Mouse (Mus musculus) layer of hippocampus, adult 9-11 months (tissue): ENCODE data around the gene Tap1.
A peak's percentile ranks its signal among the peaks of the same experiment; 100 is the strongest.

ENCODE experiments used
- DNase-seq: peaks from one replicate; pipeline ENCODE4 v3.0.0; 2022

Gene Tap1

GRCm38 (mm10) chr17:34205021-34205745 lies 17.8 kb downstream of the Tap1 start:
- DNase-seq, result peak; percentile 11

DNA sequence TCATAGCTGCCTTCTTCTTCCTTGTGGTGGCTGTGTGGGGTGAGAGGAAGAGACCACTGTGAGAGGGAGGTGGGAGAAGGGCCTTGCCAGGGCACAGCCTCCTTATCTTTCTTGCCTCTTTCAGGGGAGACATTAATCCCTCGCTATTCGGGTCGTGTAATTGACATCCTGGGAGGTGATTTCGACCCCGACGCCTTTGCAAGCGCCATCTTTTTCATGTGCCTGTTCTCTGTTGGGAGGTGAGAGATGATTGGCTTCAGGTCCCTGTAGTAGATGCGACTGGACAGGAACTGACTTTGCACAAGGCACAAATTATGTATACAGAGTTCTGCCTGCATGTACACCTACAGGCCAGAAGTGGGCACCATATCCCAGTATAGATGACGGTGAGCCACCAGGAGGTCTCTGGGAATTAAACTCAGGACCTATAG lies 18.4 kb downstream of the Tap1 start:
- peak; percentile 5 for DNase-seq

- peak; percentile 1 for DNase-seq
Observed at GRCm38 (mm10) chr17:34206731-34207130, 19.4 kb downstream of the Tap1 start.

GRCm38 (mm10) chr17:34207456-34207855 lies 20.1 kb downstream of the Tap1 start:
- peak; percentile 0 for DNase-seq

- peak; percentile 1 for DNase-seq
Observed at GRCm38 (mm10) chr17:34207866-34208265, 20.5 kb downstream of the Tap1 start.

- no peak for DNase-seq
Observed at GRCm38 (mm10) chr17:34208421-34208820, 21.1 kb downstream of the Tap1 start.

DNA sequence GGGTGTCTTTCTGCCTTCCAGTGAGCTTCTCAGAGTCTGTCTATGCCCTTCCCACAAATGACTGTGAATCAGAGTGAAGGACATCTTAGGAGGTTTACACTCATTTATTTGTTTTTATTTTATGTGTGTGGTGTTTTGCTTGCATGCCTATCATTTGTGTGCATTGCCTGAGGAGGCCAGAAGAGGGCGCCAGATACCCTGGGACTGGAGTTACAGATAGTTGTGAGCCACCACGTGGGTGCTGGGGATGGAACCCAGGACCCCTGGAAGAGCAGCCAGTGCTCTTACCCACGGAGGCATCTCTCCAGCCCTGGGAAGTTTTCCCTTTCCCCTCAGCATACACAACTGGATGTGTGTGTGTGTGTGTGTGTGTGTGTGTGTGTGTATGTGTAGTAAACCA lies 22.3 kb downstream of the Tap1 start:
- DNase-seq, result peak; percentile 1

GRCm38 (mm10) chr17:34210599-34210998 lies 23.2 kb downstream of the Tap1 start:
- peak; percentile 0 for DNase-seq

DNA sequence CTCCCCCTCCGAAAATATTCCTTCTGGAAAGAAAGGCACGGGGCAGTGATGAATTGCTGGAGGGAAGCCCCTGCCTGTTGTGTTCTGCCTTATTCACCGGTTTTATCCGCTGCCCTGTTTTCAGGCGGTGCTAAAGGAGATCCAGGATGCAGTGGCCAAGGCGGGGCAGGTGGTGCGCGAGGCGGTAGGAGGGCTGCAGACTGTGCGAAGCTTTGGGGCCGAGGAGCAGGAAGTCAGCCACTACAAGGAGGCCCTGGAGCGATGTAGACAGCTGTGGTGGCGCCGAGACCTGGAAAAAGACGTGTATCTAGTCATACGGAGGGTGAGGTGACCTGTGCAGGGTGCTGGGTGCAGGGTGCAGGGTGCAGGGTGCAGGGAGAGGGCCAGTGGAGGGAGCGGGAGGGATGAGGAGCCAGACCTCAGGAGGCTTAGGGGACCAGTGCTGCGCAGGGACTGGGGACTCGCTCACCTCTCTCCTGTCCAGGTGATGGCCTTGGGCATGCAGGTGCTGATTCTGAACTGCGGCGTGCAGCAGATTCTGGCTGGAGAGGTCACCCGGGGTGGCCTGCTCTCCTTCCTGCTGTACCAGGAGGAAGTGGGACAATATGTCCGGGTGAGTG lies 24.5 kb downstream of the Tap1 start:
- no peak for DNase-seq

DNA sequence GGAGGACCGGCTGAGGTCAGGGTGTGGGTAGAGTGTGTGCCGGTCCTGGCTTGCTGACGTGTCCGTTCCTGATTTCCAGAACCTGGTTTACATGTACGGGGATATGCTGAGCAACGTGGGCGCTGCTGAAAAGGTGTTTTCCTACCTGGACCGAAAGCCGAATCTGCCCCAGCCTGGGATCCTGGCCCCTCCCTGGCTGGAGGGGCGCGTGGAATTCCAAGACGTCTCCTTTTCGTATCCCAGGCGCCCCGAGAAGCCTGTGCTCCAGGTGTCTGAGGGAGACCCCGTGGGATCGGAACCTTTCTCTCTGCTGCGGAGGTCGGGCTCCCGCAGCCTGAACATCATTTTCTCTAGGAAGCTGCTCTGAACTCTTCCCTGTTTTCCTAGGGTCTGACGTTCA lies 26.6 kb downstream of the Tap1 start:
- no peak for DNase-seq

GRCm38 (mm10) chr17:34215176-34215575 lies 27.8 kb downstream of the Tap1 start:
- no peak for DNase-seq

- DNase-seq, result no peak
Observed at GRCm38 (mm10) chr17:34217216-34217928, 30.0 kb downstream of the Tap1 start.

GRCm38 (mm10) chr17:34217986-34218385 lies 30.6 kb downstream of the Tap1 start:
- DNase-seq, result no peak

GRCm38 (mm10) chr17:34218675-34219074 lies 31.3 kb downstream of the Tap1 start:
- peak; percentile 41 for DNase-seq

GRCm38 (mm10) chr17:34219096-34219495 lies 31.7 kb downstream of the Tap1 start:
- DNase-seq, result peak; percentile 3

DNA sequence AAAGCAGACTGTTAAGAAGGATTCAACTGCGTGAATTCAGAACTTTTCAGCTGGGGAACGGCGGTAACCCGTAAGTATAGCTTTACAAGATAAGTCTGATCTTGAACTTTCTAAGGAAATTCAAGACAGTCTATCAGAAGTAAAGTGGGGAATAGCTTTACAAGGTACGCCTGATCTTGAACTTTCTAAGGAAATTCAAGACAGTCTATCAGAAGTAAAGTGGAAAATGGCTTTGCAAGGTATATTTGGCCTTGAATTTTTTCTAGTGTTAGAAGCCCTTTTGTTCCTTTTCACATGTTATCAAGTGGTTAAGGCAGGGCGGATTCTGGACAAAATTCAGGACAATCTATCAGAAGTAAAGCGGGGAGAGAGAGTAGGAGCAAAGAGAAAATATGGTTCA lies 32.4 kb downstream of the Tap1 start:
- peak; percentile 12 for DNase-seq

- peak; percentile 1 for DNase-seq
Observed at GRCm38 (mm10) chr17:34220401-34220800, 33.0 kb downstream of the Tap1 start.

GRCm38 (mm10) chr17:34224816-34225215 lies 37.5 kb downstream of the Tap1 start:
- DNase-seq, result no peak

GRCm38 (mm10) chr17:34225426-34225825 lies 38.1 kb downstream of the Tap1 start:
- DNase-seq, result no peak

- DNase-seq, result peak; percentile 2
Observed at GRCm38 (mm10) chr17:34225911-34226310, 38.6 kb downstream of the Tap1 start.

DNA sequence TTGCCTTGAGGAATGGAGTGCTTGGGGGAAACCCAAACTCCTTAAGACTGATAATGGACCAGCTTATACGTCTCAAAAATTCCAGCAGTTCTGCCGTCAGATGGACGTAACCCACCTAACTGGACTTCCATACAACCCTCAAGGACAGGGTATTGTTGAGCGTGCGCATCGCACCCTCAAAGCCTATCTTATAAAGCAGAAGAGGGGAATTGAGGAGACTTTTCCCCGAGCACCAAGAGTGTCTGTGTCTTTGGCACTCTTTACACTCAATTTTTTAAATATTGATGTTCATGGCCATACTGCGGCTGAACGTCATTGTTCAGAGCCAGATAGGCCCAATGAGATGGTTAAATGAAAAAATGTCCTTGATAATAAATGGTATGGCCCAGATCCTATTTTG lies 43.6 kb downstream of the Tap1 start:
- peak; percentile 1 for DNase-seq

GRCm38 (mm10) chr17:34232021-34232420 lies 44.7 kb downstream of the Tap1 start:
- DNase-seq, result peak; percentile 1

DNA sequence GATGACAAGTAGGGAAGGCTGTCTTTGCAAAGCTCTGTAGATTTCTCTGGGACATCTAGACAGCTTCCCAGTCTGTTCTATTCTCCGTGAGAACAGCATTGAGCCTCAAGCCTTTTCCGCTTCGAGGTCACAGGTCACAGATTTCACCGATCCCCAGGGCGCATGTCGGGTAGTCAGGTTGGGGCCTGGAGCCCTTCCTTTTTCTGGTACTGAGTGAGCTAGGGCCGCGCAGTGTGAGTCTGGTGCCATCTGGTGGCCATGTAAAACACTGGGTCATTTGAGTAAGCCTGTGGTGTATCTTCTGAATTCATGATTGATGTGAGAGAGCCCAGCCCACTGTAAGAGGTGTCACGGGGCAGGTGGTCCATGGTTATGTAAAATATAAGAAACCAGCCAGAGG lies 47.6 kb downstream of the Tap1 start:
- peak; percentile 63 for DNase-seq

DNA sequence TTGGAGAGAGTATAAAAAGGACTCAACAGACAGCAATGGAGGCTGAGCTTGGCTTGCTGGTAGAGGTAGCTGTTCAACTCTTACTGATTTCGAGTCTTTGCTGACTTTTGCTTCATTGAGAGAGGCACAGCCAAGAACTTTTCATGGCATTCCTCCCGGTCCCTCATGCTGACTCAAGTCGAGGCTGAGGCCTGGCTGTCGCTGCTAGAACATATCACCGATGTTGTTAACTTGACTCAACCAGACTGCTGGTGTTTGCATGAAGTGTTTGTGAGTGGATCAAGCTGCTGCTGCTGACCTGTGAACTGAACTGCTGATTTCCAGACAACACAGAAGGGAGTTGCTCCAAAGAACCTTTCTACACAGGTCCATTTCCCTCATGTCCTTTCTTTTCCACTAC lies 49.3 kb downstream of the Tap1 start:
- DNase-seq, result peak; percentile 1
